Mouse (Mus musculus) mouse trophoblast stem cell (cell line): ENCODE results near the gene 2700097O09Rik.
"Not testable (repeated sequence)": the region's sequence is repeated elsewhere in the genome, so short reads cannot be mapped to it uniquely, and the experiment has no call there.

Experiments
- in situ Hi-C, 2 experiments: fragments of 300-500 bp; cut with MseI, MboI; formaldehyde crosslinking; loops; 2 replicates in 1 of 2; 3 replicates in 1 of 2; pipeline ENCODE4 v1.15.1; 2025

2700097O09Rik gene

DNA sequence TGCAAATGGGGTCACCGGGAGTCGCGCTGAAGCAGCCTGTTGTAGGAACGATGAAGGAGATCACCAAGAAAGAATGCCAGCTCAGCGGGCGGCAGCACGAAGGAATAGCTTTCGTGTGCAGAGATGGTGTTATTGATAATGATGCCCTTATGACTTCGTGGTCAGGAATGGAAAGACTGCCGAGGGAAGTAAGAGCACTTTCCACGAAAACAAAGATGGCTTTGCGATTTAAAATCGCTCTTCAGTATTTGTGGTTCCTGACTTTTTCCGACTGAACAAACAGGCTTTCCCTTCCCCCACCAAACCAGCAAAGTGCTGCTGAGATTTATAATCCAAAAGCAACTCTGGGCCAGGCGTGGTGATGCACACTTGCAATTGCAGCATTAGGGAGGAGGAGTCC is 38.9 kb downstream of the 2700097O09Rik start:
- in situ Hi-C loops = no loop called here

DNA sequence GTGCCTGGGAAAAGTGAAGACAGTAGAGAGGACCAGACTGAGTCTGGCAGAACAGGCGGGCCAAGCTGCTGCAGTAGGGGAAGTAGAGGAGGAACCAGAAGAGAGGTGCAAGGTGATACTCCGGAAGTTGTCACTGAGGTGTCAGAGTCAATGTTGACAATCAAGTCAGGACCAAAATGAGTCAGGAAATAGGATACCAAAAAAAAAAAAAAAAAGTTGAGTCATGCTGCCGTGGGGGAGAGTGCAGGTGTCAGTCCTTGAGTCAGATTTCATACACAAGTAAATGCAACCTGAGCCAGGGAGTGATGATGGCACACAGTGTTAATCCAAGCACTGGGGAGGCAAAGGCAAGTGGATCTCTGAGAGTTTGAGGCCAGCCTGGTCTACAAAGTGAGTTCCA is 52.8 kb downstream of the 2700097O09Rik start:
- in situ Hi-C loops = no loop called here

DNA sequence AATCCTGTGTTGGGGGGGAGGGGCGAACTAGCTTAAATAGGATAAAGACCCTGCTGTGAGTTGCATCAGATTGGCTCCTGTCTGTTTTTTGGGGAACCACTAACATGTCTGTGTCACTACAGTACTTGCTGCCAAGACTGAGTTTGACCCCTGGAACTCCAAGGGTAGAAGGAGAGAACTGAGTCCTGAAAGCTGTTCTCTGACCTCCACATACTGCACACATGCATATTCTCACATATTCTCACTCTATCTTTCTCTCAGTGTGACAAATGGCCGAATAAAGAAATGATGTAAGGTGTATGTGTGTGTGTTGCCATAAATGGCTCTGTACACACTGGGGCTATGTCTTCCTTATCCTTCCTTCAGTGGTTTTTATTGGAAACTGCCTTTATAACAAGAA is 56.6 kb downstream of the 2700097O09Rik start:
- in situ Hi-C loops = no loop called here

DNA sequence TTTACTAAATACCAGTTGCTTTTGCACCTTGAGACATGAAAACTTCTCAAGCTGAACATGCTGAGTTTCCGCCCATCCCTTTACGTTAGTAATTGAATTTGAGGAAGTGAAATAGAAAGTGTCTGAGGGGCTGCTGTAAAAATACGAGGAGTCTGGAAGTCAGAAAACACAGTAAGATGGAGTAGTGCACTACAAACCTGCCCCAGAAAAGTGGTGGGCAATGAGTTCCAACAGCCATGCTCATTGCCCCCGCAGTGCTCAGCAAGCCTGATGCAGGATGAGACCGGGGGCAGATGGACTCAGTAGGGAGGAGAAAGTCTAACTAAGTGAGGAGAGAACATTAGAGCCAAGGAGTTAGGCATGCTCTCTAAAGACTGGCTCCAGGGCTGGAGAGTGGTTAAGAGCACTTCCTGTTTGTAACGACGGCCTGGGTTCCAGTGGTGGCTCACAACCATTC is 60.5 kb downstream of the 2700097O09Rik start:
- in situ Hi-C loops = no loop called here

DNA sequence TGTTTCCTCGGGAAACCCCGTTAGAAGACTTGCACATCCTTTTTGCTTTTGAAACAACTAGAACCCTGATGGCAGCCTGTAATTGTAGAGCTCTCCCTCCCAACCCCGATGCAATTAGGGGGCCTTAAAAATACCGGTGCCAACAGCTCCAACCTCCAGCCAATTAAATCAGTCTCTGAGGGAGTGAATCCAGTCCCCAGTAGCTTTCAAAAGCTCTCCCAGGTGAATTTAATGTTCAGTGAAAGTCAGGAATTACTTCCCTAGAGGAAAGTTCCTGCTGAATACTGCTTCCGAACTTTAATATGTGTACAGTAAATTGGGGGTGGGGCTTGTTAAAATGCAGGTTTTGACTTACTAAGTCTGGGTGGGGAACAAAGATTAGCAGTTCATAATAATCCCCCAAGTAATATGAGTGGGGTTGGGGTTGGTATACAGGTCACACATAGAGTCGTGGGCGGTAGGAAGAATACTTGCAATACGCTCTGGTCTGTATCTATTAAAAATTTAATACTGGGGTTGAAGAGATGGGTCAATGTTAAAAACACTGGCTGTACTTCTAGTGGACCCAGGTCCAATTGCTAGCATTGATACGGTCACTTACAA is 62.7 kb downstream of the 2700097O09Rik start:
- in situ Hi-C loops = no loop called here

DNA sequence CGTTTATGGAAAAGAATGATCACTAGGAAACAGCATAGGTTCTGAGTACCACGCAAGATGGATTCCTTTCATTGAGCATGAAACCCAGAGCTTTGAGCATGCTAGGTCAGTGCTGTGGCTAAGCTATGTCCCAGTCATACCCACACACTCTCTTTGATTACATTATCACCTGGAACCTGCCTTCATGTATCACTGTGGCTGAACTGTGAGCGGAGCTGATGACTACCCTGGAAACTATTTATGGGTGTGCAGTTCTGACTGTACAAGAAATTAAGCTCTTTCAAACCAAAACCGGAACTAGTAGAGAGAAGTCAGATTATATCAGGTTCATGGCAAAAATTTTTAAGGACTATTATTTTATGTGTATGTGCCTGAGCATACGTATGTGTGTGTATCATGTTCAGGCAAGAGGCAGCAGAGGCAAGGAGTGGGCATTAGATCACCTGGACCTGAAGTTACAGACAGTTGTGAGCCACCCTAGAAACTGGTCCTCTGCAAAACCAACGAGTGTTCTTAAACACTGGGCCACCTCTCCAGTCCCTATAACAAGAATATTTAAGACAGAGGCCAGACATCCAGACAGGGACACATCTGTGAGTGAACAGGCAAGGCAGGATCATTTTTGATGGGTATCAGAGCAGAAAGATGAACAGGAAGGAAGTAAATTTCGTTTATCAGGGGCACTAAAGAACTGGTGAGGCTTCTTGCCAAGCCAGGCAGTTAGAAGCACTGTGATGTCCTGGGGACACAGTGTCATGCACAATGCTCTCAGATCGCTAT is 63.4 kb downstream of the 2700097O09Rik start:
- in situ Hi-C loops = no loop called here

DNA sequence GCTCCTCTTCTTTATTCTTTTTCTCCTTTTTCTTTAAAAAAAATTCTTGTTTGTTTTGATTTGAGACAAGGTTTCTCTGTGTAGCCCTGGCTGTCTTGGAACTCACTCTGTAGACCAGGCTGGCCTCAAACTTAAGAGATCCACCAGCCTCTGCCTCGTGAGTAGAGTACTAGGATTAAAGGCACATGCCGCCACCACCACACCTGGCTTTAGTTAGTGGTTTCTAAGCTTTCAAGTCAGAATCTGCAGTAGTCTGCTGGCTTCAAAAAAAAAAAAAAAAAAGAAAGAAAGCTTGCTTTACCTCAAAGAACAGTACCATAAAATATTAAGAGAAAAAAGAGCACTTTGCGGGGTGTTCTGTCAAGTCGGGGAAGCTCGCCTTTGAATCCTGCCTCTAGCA is 64.5 kb downstream of the 2700097O09Rik start:
- in situ Hi-C loops = no loop called here

DNA sequence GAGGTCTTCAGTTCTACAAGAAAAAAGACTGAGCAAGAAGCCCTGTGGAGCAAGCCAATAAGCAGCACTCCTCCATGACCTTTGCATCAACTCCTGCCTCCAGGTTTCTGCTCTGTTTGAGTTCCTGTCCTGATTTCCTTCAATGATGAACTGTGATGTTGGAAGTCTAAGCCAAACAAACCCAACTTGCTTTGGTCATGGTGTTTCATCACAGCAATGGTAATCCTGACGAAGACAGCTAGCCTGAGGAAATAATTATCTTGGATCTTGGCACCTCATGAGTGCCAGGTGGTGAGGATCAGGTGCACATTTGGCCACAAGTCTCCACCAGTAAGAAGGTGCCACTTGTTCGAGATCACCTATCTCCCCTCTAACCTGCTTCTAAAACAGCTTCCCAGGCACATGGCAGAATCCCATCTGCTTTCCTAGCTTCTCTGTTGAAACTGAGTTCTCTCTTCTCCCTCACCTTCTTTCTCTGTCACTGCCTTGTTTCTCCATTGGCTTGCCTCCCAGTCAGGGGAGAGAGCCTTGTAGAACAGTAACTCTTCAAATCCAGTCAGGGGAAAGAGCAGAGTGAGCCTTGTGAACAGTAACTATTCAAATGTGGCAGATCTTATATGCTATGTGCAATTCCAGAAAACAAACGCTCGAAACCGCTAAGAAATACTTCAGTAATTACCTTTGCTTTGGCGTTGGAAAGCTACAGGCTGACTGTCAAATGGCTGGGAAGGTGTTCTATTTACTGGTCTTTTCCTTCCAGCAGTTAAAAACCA is 66.1 kb downstream of the 2700097O09Rik start, which contains the start of gene Baz1a:
Gene Baz1a, minus strand, starts transcription at position 723 of the 773 bp plus-strand sequence.
- in situ Hi-C loops = no loop called here

DNA sequence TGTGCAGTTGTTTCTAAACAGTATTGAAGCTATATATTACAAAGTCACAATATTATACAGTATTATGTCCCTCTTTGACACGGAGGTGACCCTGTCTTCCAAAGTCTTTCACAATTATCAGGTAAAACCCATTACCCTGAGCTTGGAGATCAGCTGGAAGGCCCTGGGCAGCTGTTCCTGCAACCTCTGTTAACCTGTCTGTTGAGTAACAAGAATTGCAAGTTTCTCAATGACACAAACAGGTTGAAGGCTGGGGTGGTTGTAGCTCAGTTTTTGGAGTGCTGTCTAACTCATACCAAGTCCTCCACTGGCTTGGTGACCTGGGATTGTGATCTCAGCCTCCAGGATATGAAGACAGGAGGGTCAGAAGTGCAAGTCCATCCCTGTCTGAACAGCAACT is 66.9 kb downstream of the 2700097O09Rik start:
- in situ Hi-C loops = no loop called here

DNA sequence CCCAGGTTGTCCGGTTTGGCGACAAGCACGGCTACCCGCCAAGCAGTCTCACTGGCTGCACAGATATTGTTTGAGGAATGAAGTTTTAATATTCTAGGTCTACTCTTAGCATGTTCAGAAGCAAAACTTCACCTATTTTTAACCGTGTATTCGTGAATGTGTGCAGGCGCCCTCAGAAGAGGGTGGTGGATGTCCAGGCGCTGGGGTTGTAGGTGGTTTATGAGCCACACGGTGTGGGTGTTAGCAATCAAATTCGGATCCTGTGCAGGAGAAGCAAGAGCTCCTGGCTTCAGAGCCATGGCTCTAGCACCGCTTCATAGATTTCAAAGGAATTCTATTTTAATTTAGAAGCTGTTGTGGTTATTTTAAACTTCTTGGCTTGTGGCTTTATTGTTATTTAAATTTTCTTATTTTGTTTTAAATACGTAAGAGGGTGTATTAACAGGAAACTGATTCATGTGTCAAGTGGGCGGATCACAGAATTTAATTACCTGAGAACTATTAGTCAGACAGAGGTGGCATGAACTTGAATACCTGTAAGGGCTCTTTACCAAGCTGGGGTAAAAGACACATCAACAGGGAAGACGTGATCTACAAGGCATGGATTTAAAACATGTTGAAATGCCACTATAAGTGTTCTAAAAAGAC is 72.4 kb downstream of the 2700097O09Rik start:
- in situ Hi-C loops = no loop called here

DNA sequence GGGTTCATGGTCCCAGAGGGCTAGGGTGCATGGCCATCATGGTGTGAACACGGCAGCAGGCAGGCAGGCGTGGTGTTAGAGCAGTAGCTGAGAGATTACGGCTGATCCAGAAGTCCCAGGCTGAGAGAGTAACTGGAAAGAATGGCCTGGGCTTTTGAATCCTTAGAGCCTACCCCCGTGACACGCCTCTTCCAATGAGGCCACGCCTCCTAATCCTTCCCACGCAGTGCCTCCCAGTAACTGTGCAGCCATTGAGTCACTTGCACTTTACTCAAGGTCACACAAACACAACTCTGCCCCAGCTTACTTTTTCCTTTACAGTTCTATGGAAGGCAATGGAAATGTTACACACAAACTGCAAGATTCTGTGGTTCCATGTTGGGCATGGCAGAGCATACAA is 73.8 kb downstream of the 2700097O09Rik start:
- in situ Hi-C loops = no loop called here

DNA sequence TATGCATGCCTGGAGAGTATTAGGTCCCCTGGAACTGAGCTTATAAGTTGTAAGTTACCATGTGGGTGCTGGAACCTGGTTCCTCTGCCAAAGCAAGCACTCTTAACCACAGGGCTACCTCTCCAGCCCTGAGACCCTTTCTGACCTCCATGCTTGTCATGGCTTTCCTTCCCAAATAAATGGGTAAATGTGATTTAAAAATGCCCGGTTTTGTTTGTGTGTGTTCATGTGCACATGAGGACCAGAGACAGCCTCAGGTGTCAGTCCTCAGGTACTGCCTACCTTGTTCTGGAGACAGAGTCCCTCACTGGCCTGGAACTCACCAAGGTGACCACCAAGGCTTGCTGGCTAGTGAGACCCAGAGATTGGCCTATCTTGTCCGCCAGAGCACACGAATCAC is 75.5 kb downstream of the 2700097O09Rik start:
- in situ Hi-C loops = no loop called here

DNA sequence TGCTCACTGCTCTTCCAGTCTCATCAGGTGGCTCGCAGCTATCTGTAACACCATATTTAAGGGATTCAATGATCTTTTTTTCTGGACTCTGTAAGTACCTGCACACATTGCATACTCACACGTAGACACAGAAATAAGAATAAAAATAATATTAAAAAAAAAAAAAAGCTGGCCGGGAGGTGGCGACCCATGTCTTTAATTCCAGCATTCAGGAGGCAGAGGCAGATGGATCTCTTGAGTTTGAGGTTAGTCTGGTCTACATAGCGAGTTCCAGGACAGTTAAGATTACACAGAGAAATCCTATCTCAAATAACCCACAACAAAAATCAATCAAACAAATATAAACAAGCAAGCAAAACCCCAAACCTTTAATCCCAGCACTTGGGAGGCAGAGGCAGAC is 76.1 kb downstream of the 2700097O09Rik start:
- in situ Hi-C loops = no loop called here

DNA sequence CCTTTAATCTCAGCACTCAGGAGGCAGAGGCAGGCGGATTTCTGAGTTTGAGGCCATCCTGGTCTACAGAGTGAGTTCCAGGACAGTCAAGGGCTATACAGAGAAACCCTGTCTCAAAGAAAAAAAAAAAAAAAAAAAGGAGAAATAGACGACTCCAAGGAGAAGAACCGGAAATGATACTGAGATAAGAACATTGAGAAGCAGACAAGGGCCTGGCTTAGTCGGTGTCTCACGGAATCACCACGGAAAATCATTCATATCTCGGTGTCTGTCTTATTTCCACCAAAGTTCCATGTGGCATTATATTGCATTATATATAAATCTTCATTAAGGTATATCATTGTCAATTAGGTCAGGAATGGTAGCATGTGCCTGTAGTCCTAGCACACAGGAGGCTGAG is 77.4 kb downstream of the 2700097O09Rik start:
- in situ Hi-C loops = not testable (repeated sequence)

DNA sequence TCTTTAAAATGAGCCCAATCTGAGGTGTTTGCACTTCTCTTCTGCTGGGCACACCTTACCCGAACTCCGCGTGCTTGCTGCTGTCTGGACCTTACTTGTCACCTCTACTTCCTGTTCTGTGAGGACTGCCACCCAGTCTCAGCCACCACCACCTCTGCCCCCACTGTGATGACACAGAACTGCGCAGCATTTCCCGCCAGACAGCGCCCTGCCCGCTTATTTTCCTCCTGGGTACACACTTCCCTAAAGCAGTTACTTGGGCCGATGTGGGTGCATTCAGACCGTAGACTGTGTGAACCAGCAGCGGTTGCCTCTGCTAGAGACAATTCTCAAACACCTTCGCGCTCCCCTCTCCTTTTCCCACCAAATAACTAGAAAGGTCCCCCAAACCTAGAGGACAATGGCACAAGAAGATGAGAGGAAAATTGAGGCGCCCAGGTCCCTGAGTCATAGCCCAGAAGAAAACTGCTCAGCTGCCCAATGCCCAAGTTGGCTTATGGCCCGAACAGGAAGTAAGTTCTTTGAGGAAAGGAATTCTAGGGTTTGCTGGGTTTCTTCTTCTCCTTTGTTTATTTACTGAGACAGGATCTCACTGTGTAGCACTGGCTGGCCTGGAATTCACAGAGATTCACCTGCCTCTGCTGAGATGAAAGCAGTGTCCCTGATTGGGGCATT is 80.8 kb downstream of the 2700097O09Rik start:
- in situ Hi-C loops = no loop called here

DNA sequence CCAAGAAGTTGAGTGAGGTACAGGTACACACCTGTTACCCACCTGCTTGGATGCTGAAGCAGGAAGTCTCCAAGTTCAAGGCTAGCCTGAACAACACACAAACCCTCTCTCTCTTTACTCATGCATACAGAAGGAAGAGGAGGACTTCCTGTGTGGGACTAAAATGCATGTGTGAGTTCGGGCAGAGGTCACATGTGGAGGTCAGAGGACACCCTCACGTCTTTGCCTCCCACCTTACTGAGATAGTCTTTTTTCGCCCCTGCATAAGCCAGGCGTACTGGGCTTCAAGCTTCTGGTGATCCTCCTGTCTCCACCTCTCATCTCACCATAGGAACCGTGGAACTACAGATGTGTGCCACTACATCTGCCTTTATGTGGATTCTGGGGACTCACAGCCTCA is 81.5 kb downstream of the 2700097O09Rik start:
- in situ Hi-C loops = no loop called here

DNA sequence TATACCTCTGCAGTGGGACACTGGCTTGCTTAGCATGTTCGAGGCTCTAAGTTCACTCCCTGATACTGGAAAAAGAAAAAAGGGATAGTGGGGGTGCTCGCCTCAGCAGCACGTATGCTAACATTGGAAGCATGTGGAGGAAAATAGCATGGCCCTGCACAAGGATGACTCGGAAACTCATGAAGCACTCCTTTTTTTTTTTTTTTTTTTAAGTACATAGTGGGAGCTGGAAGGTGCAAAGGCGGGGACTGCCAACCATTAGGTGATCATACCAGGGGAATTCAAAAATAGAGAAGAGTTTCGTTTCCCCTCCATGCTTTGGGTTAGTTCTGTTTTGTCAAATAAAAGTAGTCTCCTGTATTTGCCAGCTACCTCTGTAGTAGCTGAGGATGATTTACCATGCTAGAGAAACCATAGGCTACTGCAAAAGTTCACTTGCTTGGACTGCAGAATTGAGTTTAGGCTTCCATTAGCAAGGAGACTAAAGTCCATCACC is 82.9 kb downstream of the 2700097O09Rik start:
- in situ Hi-C loops = no loop called here

DNA sequence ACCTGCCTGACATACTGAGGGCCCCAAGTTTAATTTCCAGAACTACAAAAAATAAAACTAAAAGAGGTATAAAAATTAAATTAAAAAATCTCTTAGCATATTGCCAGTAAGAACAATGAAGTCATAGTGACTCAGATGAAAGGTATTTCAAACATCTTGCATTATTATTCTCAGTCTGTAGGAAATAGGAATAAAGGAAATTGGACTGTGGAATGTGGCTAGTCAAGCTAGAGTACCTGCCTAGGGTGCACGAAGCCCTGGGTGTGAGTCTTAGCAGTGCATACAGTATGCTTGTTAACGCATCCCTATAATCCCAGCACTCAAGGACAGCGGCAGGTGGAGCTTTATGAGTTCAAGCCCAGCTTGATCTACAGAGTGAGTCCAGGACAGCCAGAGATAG is 83.9 kb downstream of the 2700097O09Rik start:
- in situ Hi-C loops = no loop called here
